Mouse (Mus musculus) limb, embryonic 13.5 days (tissue): ENCODE measurements at regions not wholly inside any gene's neighbourhood (a gene's known extent, or its start where the extent isn't known, plus 50 kb on each side); places are given as distances from the start of the nearest gene placed in this dataset.

Experiments used
- ATAC-seq: fragments of 200-750 bp; cut with Nextera tagmentation; 2 replicates; pipeline ENCODE4 v1.8.0; 2017; ENCODE audit warnings: low read depth, moderate number of reproducible peaks, moderate TSS enrichment; ENCODE audit not compliant: low FRiP score
- H3K27ac ChIP-seq: fragments of 300-500 bp; sonication (generic); 2 replicates; pipeline ENCODE4 v1.5.1; 2015; ENCODE audit warnings: inconsistent platforms, mild to moderate bottlenecking, moderate library complexity
- H3K27me3 ChIP-seq: fragments of 300-500 bp; sonication (generic); 2 replicates; pipeline ENCODE4 v1.6.1; 2015; ENCODE audit warnings: mild to moderate bottlenecking, inconsistent platforms
- H3K36me3 ChIP-seq: fragments of 300-500 bp; sonication (generic); 2 replicates; pipeline ENCODE4 v1.6.1; 2015; ENCODE audit warnings: inconsistent platforms, mild to moderate bottlenecking, moderate library complexity
- H3K4me1 ChIP-seq: fragments of 300-500 bp; sonication (generic); 2 replicates; pipeline ENCODE4 v1.6.1; 2015; ENCODE audit warnings: inconsistent platforms
- H3K4me2 ChIP-seq: fragments of 300-500 bp; sonication (generic); replicated peaks from 2 replicates; pipeline ENCODE4 v1.6.1; 2015; ENCODE audit warnings: inconsistent platforms, mild to moderate bottlenecking, moderate library complexity
- H3K4me3 ChIP-seq: fragments of 300-500 bp; sonication (generic); 2 replicates; pipeline ENCODE4 v1.5.1; 2015; ENCODE audit warnings: moderate library complexity, mild to moderate bottlenecking, inconsistent platforms
- H3K9ac ChIP-seq: fragments of 300-500 bp; sonication (generic); 2 replicates; pipeline ENCODE4 v1.6.1; 2015; ENCODE audit warnings: mild to moderate bottlenecking, inconsistent platforms
- H3K9me3 ChIP-seq: fragments of 300-500 bp; sonication (generic); 2 replicates; pipeline ENCODE4 v1.6.1; 2016; ENCODE audit warnings: inconsistent platforms
- WGBS: fragments of 180-500 bp; shearing (Covaris S2); methylation state at CpG from one replicate; pipeline ENCODE4 v1.1.7; 2015; 5-methylcytosine and 5-hydroxymethylcytosine counted together

DNA sequence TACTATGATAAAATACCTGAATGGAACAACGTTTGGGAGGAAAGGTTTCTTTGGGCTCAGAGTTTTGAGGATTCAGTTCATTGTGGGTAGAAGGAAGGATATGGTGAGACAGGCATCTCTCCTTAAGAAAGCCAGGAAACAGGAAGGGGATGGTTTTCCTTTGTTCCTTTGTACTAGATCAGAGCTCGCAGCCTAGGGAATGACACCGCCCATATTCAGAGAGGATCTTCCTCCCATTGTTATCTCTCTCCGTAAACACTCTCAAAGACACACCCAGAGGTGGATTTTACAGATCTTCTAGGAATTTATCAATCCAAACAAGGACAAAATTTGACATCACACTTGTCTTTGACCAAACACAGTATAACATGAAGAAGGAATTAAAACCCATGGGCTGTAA lies 439.0 kb downstream of the Wdr11 start:
- H3K9ac ChIP-seq = no peak overlapping the region
- no peak for ATAC-seq
- 90% methylated on average over 4 of the region's 4 CpGs for WGBS
- H3K4me2 ChIP-seq = no peak overlapping the region
- no peaks in the 10 kb centered on the region for H3K27me3 ChIP-seq
- no peaks in the 10 kb centered on the region for H3K9me3 ChIP-seq
- no peaks in the 10 kb centered on the region for H3K36me3 ChIP-seq
- no peak overlapping the region for H3K4me3 ChIP-seq
- H3K4me1 ChIP-seq = peaks cover 9% of the 10 kb centered on the region
- H3K27ac ChIP-seq = no peak overlapping the region

DNA sequence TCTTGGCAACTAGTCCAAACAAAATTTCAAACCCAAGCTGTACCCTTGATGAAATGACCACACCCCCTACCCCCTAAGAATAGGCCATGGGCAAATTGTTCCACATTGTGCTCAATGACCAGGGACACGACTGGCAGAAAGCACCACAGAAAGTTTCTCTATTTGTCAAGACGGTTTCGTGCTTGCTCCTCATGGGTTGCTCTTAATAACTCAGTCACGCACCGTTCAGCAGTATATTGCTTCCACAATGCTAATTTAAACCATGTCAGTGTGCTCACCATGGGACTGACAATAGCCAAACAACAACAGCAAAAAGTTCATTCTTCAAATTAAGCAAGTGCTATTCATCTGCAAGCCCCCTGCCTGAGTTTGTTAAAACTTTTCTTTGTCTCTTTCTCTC lies 444.6 kb downstream of the Wdr11 start:
- H3K9ac ChIP-seq = no peak overlapping the region
- no peak overlapping the region for H3K4me2 ChIP-seq
- H3K4me1 ChIP-seq = peaks cover 14% of the 10 kb centered on the region
- 64% methylated on average over 5 of the region's 5 CpGs for WGBS
- ATAC-seq = no peak
- no peaks in the 10 kb centered on the region for H3K9me3 ChIP-seq
- H3K27ac ChIP-seq = no peak overlapping the region
- no peak overlapping the region for H3K4me3 ChIP-seq
- H3K36me3 ChIP-seq = no peaks in the 10 kb centered on the region
- H3K27me3 ChIP-seq = no peaks in the 10 kb centered on the region

DNA sequence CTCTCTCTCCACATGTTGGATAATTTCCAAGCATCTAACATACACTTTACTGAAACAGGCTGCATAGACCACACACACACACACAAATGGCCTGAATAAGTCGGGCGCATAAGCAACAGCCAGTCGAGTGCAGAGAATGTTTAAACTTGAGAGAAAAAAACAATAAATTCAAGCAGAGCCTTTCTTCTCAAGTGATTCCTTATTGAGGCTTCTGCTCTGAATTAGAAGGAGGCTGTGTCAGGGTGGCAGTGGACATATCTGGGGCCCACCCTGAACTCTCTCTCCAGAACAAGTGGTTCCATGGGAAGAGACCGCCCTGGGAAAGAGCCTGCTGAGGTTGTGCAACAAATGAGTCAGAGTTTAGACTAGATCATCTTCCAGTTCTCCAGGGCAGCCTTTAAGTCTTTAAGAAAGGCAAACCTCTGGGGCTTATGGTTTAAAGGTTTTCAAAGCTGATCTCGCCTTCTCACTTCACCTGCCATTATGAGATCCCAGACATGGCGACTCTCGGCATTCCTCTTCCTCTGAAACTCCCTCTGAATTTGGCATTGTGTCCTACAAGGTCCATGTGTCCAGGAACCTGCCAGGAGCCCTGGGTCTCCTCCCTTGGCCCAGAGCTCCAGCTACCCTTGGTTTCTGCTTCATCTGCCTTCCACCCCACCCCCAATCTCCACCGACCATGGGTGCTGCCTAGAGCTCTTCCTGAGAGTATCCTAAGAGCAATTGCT lies 445.3 kb downstream of the Wdr11 start:
- ATAC-seq = no peak
- H3K4me3 ChIP-seq = no peak overlapping the region
- H3K36me3 ChIP-seq = no peaks in the 10 kb centered on the region
- peaks cover 14% of the 10 kb centered on the region for H3K4me1 ChIP-seq
- WGBS = 62% methylated on average over 8 of the region's 8 CpGs
- H3K27me3 ChIP-seq = no peaks in the 10 kb centered on the region
- H3K9ac ChIP-seq = no peak overlapping the region
- no peaks in the 10 kb centered on the region for H3K9me3 ChIP-seq
- no peak overlapping the region for H3K27ac ChIP-seq
- no peak overlapping the region for H3K4me2 ChIP-seq

- Histone ChIP-seq H3K9ac (no peak overlapping the region), H3K4me2 (no peak overlapping the region), H3K4me1 (peaks cover 14% of the 10 kb centered on the region), H3K9me3 (no peaks in the 10 kb centered on the region), H3K27me3 (no peaks in the 10 kb centered on the region), H3K36me3 (no peaks in the 10 kb centered on the region), H3K27ac (no peak overlapping the region), H3K4me3 (no peak overlapping the region)
- 77% methylated on average over 4 of the region's 4 CpGs for WGBS
- ATAC-seq = no peak
Measured at GRCm38 (mm10) chr7:130037573-130037925, 445.9 kb downstream of the Wdr11 start.

DNA sequence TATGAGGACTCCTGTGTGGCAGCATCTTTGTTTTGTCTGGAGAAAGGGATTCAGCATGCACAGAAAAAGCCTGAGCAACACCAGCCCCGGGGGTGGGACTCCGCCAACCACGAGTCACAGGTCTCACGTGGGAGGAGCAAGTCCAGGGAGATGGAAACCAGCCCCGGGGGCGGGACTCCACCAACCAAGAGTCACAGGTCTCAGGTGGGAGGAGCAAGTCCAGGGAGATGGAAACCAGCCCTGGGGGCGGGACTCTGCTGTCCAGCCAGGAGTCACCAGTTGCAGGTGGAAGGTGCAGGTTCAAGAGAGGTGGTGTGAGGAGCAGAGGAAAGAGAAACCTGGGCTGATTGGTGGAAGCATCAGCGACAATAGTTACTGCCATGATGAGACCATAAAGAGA lies 448.9 kb downstream of the Wdr11 start:
- Histone ChIP-seq H3K4me2 (no peak overlapping the region), H3K9me3 (no peaks in the 10 kb centered on the region), H3K36me3 (no peaks in the 10 kb centered on the region), H3K4me3 (no peak overlapping the region), H3K9ac (no peak overlapping the region), H3K27ac (no peak overlapping the region), H3K27me3 (no peaks in the 10 kb centered on the region), H3K4me1 (peaks cover 27% of the 10 kb centered on the region)
- 70% methylated on average over 8 of the region's 8 CpGs for WGBS
- no peak for ATAC-seq

- Histone ChIP-seq H3K4me1 (peaks cover 27% of the 10 kb centered on the region), H3K27me3 (no peaks in the 10 kb centered on the region), H3K9ac (no peak overlapping the region), H3K9me3 (no peaks in the 10 kb centered on the region), H3K4me3 (no peak overlapping the region), H3K36me3 (no peaks in the 10 kb centered on the region), H3K4me2 (no peak overlapping the region), H3K27ac (no peak overlapping the region)
- WGBS = 84% methylated on average over 11 of the region's 11 CpGs
- ATAC-seq = no peak
Measured at GRCm38 (mm10) chr7:130041402-130041965, 449.8 kb downstream of the Wdr11 start.

DNA sequence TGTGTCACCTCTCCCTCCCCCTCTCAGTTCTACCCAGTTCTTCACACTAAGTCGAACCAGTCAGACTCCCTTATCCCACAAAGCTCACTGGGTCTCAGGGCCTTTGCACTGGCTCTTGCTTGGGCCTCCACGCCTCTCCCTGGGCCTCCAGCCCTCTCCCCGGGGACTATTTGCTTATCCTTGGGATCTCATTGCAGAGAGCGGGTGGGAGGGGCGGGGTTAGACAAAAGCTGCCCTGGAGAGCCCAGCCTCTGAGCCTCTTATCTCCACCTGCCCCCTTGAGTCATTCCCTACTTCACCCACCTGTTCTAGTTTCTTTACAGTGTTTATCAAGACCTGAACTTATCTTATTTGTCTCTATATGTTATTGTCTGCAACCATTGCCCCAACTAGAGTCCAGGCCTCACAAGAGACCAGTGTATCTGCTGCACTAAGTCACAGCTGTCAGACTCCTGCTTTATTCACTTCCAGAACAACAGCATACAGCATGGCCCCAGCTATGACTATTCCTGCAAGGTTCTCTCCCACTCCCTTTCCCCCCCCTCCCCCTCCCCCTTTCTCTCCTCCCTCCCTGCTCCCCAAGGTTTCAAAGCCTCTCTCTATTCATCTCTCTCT lies 450.7 kb downstream of the Wdr11 start:
- Histone ChIP-seq H3K9ac (no peak overlapping the region), H3K27ac (no peak overlapping the region), H3K4me3 (no peak overlapping the region), H3K9me3 (no peaks in the 10 kb centered on the region), H3K4me1 (peaks cover 20% of the 10 kb centered on the region), H3K27me3 (no peaks in the 10 kb centered on the region), H3K4me2 (no peak overlapping the region), H3K36me3 (no peaks in the 10 kb centered on the region)
- WGBS = 66% methylated on average over 5 of the region's 5 CpGs
- ATAC-seq = no peak

DNA sequence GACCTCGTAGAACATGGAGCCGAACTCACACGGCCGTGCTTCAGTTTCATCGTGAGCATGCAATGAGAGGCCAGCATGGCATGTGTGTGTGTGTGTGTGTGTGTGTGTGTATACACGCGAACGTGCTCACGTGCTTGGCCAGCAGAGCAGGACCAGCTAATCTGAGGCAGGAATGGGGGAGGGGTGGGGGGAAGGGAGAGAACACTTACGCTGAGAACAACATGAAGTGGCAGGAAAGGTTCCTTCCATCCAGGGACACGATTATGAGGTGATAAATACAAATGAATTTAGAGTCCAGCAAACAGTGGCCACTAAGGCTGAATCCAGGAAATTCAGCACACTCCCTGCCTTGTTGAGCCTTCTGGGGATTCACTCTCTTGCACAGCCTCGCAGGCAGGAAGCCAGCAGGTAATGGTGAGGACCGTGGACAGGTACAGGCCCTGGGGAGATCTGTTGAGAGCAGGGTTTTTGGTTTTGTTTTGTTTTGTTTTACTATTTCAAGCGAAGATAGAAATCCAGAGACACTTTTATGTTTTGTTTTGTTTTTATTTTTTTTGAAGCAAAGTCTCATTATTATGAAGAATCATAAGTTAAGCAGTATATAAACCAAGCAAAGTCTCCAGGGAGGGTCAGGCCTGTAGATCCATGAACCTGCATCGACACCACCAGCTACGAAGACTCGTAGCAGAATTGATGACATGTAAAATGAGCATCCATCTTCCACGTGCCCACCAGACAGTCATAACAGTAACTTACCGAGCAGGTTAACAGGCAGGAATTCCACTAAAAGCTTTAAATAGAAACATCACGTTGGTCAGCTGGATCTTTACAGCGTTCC lies 452.0 kb downstream of the Wdr11 start:
- Histone ChIP-seq H3K27me3 (no peaks in the 10 kb centered on the region), H3K36me3 (no peaks in the 10 kb centered on the region), H3K4me2 (no peak overlapping the region), H3K9me3 (no peaks in the 10 kb centered on the region), H3K4me3 (no peak overlapping the region), H3K4me1 (peaks cover 18% of the 10 kb centered on the region), H3K27ac (peak overlapping the region; percentile 55), H3K9ac (no peak overlapping the region)
- WGBS = 36% methylated on average over 21 of the region's 21 CpGs
- ATAC-seq = no peak

DNA sequence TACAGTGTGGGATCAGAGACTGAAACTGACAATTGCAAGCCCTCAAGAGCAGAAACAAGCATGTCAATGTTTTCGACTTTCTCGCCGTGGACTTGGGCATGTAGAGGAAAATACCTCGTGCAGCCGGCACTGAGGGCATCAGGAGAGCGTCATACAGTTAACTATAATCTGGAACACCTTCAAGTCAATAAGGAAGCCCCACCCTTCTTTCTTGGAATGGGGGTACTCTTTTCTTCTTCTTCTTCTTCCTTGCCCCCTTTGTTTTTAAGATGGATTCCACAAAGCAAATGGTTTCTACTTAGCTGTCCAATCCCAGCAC lies 452.5 kb downstream of the Wdr11 start:
- Histone ChIP-seq H3K9me3 (no peaks in the 10 kb centered on the region), H3K27me3 (no peaks in the 10 kb centered on the region), H3K36me3 (no peaks in the 10 kb centered on the region), H3K27ac (peak overlapping the region; percentile 55), H3K4me1 (peaks cover 18% of the 10 kb centered on the region), H3K4me3 (no peak overlapping the region), H3K9ac (no peak overlapping the region), H3K4me2 (no peak overlapping the region)
- ATAC-seq = no peak
- WGBS = 66% methylated on average over 6 of the region's 6 CpGs

GRCm38 (mm10) chr7:130044581-130044980 lies 452.9 kb downstream of the Wdr11 start:
- Histone ChIP-seq H3K4me3 (no peak overlapping the region), H3K9me3 (no peaks in the 10 kb centered on the region), H3K9ac (no peak overlapping the region), H3K4me1 (peaks cover 18% of the 10 kb centered on the region), H3K27ac (peak overlapping the region; percentile 55), H3K27me3 (no peaks in the 10 kb centered on the region), H3K36me3 (no peaks in the 10 kb centered on the region), H3K4me2 (no peak overlapping the region)
- no peak for ATAC-seq
- WGBS = 50% methylated on average over 6 of the region's 6 CpGs

DNA sequence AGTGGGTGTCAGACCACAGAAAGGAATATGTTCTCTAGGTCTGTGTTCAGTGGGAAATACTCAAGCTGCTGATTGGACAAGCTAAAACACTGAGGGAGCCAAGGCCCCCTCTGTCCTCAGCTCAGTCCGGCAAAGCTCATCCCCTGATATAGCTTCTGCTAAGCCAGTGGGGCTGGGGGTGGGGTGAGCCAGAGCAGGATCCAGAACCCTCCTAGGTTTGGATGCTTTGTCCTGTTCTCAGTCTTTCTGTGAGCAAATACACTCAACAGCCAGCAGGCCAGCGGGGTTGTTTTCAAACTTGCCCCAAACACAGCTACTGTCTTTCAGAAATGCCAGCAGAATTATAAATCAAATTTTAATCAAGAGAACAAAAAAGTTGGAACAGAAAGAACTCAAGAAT lies 454.4 kb downstream of the Wdr11 start:
- no peak for ATAC-seq
- 73% methylated on average over 2 of the region's 2 CpGs for WGBS
- Histone ChIP-seq H3K4me3 (no peak overlapping the region), H3K9me3 (no peaks in the 10 kb centered on the region), H3K27me3 (no peaks in the 10 kb centered on the region), H3K9ac (no peak overlapping the region), H3K36me3 (no peaks in the 10 kb centered on the region), H3K4me1 (peaks cover 18% of the 10 kb centered on the region), H3K27ac (no peak overlapping the region), H3K4me2 (no peak overlapping the region)

GRCm38 (mm10) chr7:130047293-130048034 lies 455.8 kb downstream of the Wdr11 start:
- ATAC-seq = no peak

More at GRCm38 (mm10) chr7:130047293-130048034, 455.8 kb downstream of the Wdr11 start:
- 60% methylated on average over 11 of the region's 11 CpGs for WGBS
- Histone ChIP-seq H3K27me3 (no peaks in the 10 kb centered on the region), H3K27ac (no peak overlapping the region), H3K36me3 (no peaks in the 10 kb centered on the region), H3K4me1 (peaks cover 18% of the 10 kb centered on the region), H3K4me2 (no peak overlapping the region), H3K4me3 (no peak overlapping the region), H3K9me3 (no peaks in the 10 kb centered on the region), H3K9ac (no peak overlapping the region)
